Mouse (Mus musculus) bone marrow, adult 2 months (tissue): ENCODE measurements around the gene Papss1. TPM values are rescaled to one million over a fixed set of nuclear protein-coding genes. Genes with fewer than 3 reads are reported as not detected.
"Not testable (repeated sequence)": the region's sequence is repeated elsewhere in the genome, so short reads cannot be mapped to it uniquely, and the experiment has no call there.

Experiments
- H3K27ac ChIP-seq: fragments of 200-500 bp; 2 replicates; pipeline ENCODE4 v1.5.1; 2012; ENCODE audit warnings: low read depth, mild to moderate bottlenecking, control low read depth, inconsistent platforms, low read length; ENCODE audit not compliant: control insufficient read depth, poor library complexity, insufficient read depth
- H3K4me1 ChIP-seq: fragments of 200-500 bp; 2 replicates; pipeline ENCODE4 v1.6.1; 2011; ENCODE audit warnings: low read length; ENCODE audit not compliant: control insufficient read depth, insufficient read depth
- H3K4me3 ChIP-seq: fragments of 200-500 bp; replicated peaks from 2 replicates; pipeline ENCODE3; 2011; ENCODE audit warnings: mild to moderate bottlenecking, low read depth, low read length, control low read depth; ENCODE audit not compliant: control insufficient read depth
- CTCF ChIP-seq: fragments of 200-500 bp; IDR thresholded peaks from 2 replicates; pipeline ENCODE4 v1.5.1; 2011; ENCODE audit warnings: low read length, control low read depth; ENCODE audit not compliant: control insufficient read depth, insufficient read depth
- POLR2A ChIP-seq: fragments of 200-500 bp; IDR thresholded peaks from 2 replicates; pipeline ENCODE4 v1.6.1; 2011; ENCODE audit warnings: low read depth, mild to moderate bottlenecking, control low read depth, low read length, borderline replicate concordance; ENCODE audit not compliant: control insufficient read depth
- WGBS: fragments of 180-500 bp; shearing (Covaris S2); methylation state at CpG from one replicate; pipeline ENCODE4 v1.1.7; 2018; 5-methylcytosine and 5-hydroxymethylcytosine counted together
- polyA plus RNA-seq: library from polyadenylated mRNA; stranded (reverse); fragments of >200 nt; gene quantifications from 2 replicates; pipeline ENCODE4 v1.2.4, GENCODE M21; 2011; ENCODE audit warnings: low replicate concordance; ENCODE audit not compliant: missing spikeins, insufficient read depth, insufficient read length

The Papss1 gene
- polyA plus RNA-seq, 1 experiment: 4.5 TPM

GRCm38 (mm10) chr3:131525229-131525628 lies 39.3 kb upstream of the Papss1 start:
- no peak overlapping the region for H3K27ac ChIP-seq
- TF ChIP-seq CTCF (no peak), POLR2A (no peak)
- no peak overlapping the region for H3K4me3 ChIP-seq
- 67% methylated on average over 3 of the region's 3 CpGs for WGBS
- no peaks in the 10 kb centered on the region; the same call in 1 of the 2 replicates for H3K4me1 ChIP-seq

- 94% methylated on average over 13 of the region's 13 CpGs for WGBS
Observed at GRCm38 (mm10) chr3:131541244-131541942, 23.2 kb upstream of the Papss1 start.

GRCm38 (mm10) chr3:131547562-131547961 lies 17.0 kb upstream of the Papss1 start:
- not testable (repeated sequence) for H3K4me1 ChIP-seq, H3K4me3 ChIP-seq, H3K27ac ChIP-seq
- 90% methylated on average over 17 of the region's 17 CpGs for WGBS

More at GRCm38 (mm10) chr3:131541244-131541942, 23.2 kb upstream of the Papss1 start:
- Histone ChIP-seq H3K27ac (no peak overlapping the region), H3K4me3 (no peak overlapping the region), H3K4me1 (no peaks in the 10 kb centered on the region)
- TF ChIP-seq POLR2A (no peak), CTCF (no peak)

- 81% methylated on average over 4 of the region's 4 CpGs for WGBS
Observed at GRCm38 (mm10) chr3:131550046-131550445, 14.5 kb upstream of the Papss1 start.

GRCm38 (mm10) chr3:131552349-131553254 lies 12.0 kb upstream of the Papss1 start:
- WGBS: 37% methylated on average over 9 of the region's 9 CpGs
- Histone ChIP-seq H3K4me1 (no peaks in the 10 kb centered on the region), H3K4me3 (no peak overlapping the region), H3K27ac (no peak overlapping the region)
- 0 out of 2 replicates have a peak, but pooled peaks have one; percentile 10 for TF ChIP-seq CTCF
- no peak for TF ChIP-seq POLR2A

More at GRCm38 (mm10) chr3:131550046-131550445, 14.5 kb upstream of the Papss1 start:
- H3K27ac ChIP-seq: no peak overlapping the region
- H3K4me3 ChIP-seq: no peak overlapping the region
- H3K4me1 ChIP-seq: no peaks in the 10 kb centered on the region
- TF ChIP-seq POLR2A (no peak), CTCF (no peak)

- Histone ChIP-seq H3K4me1 (no peaks in the 10 kb centered on the region), H3K27ac (no peak overlapping the region), H3K4me3 (no peak overlapping the region)
- TF ChIP-seq CTCF: no peak
- TF ChIP-seq POLR2A: no peak
Observed at GRCm38 (mm10) chr3:131555771-131556170, 8.8 kb upstream of the Papss1 start.

- H3K4me1 ChIP-seq: peaks cover 1% of the 10 kb centered on the region; the same call in 1 of the 2 replicates
- no peak overlapping the region for H3K4me3 ChIP-seq
- TF ChIP-seq POLR2A (no peak), CTCF (no peak)
- no peak overlapping the region for H3K27ac ChIP-seq
Observed at GRCm38 (mm10) chr3:131561591-131561990, 3.0 kb upstream of the Papss1 start.

- 2% methylated on average over 9 of the region's 9 CpGs for WGBS
- Histone ChIP-seq H3K27ac (no peak overlapping the region; the same call in 1 of the 2 replicates), H3K4me3 (peak overlapping the region; percentile 96), H3K4me1 (peaks cover 1% of the 10 kb centered on the region; the same call in 1 of the 2 replicates)
- TF ChIP-seq POLR2A (no peak), CTCF (no peak)
Observed at GRCm38 (mm10) chr3:131565257-131565610, 666 bp downstream of the Papss1 start.
